Mouse (Mus musculus): Measurements from ENCODE around the gene Cotl1. TPM values are rescaled to one million over a fixed set of nuclear protein-coding genes. Genes with fewer than 3 reads are reported as not detected.

The Cotl1 gene
- polyA plus RNA-seq, 1 experiment from 2014 or later: 92.3 TPM

GRCm38 (mm10) chr8:119795651-119796050 is 44.7 kb downstream of the Cotl1 start:
- no peak overlapping the region for H3K4me3 ChIP-seq
- no peak overlapping the region for H3K9ac ChIP-seq
- H3K27ac ChIP-seq: no peak overlapping the region
- peaks cover 44% of the 10 kb centered on the region for H3K4me1 ChIP-seq
- WGBS: 81% methylated on average over 3 of the region's 3 CpGs
- H3K36me3 ChIP-seq (ENCODE audit: poor library complexity, severe bottlenecking): no peaks in the 10 kb centered on the region
- no peak for ATAC-seq
- no peaks in the 10 kb centered on the region for H3K27me3 ChIP-seq
- no peak overlapping the region for H3K4me2 ChIP-seq
- H3K9me3 ChIP-seq (replicated peaks): no peaks in the 10 kb centered on the region

GRCm38 (mm10) chr8:119794689-119795088 is 45.7 kb downstream of the Cotl1 start:
- no peak overlapping the region for H3K4me3 ChIP-seq
- H3K4me2 ChIP-seq: no peak overlapping the region
- WGBS: 56% methylated on average over 7 of the region's 7 CpGs
- H3K27ac ChIP-seq: no peak overlapping the region
- no peak for ATAC-seq
- H3K27me3 ChIP-seq: no peaks in the 10 kb centered on the region
- no peaks in the 10 kb centered on the region for H3K36me3 ChIP-seq (ENCODE audit: poor library complexity, severe bottlenecking)
- peaks cover 43% of the 10 kb centered on the region for H3K4me1 ChIP-seq
- no peak overlapping the region for H3K9ac ChIP-seq
- H3K9me3 ChIP-seq (replicated peaks): no peaks in the 10 kb centered on the region

GRCm38 (mm10) chr8:119791804-119792704 is 48.3 kb downstream of the Cotl1 start:
- Histone ChIP-seq H3K4me2 (no peak overlapping the region), H3K27me3 (no peaks in the 10 kb centered on the region), H3K36me3 (ENCODE audit: poor library complexity, severe bottlenecking) (no peaks in the 10 kb centered on the region), H3K4me3 (no peak overlapping the region), H3K27ac (peak overlapping the region; percentile 20), H3K9me3 (replicated peaks) (no peaks in the 10 kb centered on the region), H3K4me1 (peaks cover 46% of the 10 kb centered on the region), H3K9ac (no peak overlapping the region)
- 9% methylated on average over 15 of the region's 16 CpGs for WGBS
- peak; percentile 54 for ATAC-seq

DNA sequence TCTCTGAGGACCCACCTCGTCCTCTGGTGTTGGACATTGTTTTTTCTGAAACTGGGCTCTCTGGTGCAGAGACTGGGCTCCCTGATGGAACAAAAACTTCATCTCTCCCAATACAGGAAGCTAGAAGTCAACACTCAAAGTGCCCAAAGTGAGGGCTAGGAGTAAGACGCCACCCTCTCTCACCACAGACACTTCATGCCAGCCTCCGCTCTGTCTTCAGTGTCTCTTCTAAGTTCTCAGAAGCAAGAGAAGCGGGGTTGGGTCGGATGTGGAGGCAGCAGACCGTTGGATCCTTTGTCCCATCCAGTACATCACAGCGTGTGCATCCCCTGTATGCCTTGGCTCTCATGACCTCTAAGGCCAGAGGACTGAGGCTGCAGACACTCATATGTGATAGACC is 50.8 kb downstream of the Cotl1 start:
- Histone ChIP-seq H3K27me3 (no peaks in the 10 kb centered on the region), H3K4me3 (no peak overlapping the region), H3K9me3 (replicated peaks) (no peaks in the 10 kb centered on the region), H3K27ac (peak overlapping the region; percentile 57; the same call in 1 of the 2 replicates), H3K4me2 (no peak overlapping the region), H3K4me1 (peaks cover 54% of the 10 kb centered on the region), H3K9ac (no peak overlapping the region), H3K36me3 (ENCODE audit: poor library complexity, severe bottlenecking) (no peaks in the 10 kb centered on the region)
- no peak for ATAC-seq
- 78% methylated on average over 7 of the region's 7 CpGs for WGBS

- H3K4me1 ChIP-seq: peaks cover 61% of the 10 kb centered on the region
- H3K9ac ChIP-seq: no peak overlapping the region
- no peak for ATAC-seq
- H3K36me3 ChIP-seq (ENCODE audit: poor library complexity, severe bottlenecking): no peaks in the 10 kb centered on the region
- H3K4me2 ChIP-seq: no peak overlapping the region
- no peak overlapping the region for H3K4me3 ChIP-seq
- no peaks in the 10 kb centered on the region for H3K27me3 ChIP-seq
- peak overlapping the region; percentile 57 for H3K27ac ChIP-seq
- no peaks in the 10 kb centered on the region for H3K9me3 ChIP-seq (replicated peaks)
- 67% methylated on average over 9 of the region's 9 CpGs for WGBS
These were observed 51.5 kb downstream of the Cotl1 start for GRCm38 (mm10) chr8:119788607-119789381.

DNA sequence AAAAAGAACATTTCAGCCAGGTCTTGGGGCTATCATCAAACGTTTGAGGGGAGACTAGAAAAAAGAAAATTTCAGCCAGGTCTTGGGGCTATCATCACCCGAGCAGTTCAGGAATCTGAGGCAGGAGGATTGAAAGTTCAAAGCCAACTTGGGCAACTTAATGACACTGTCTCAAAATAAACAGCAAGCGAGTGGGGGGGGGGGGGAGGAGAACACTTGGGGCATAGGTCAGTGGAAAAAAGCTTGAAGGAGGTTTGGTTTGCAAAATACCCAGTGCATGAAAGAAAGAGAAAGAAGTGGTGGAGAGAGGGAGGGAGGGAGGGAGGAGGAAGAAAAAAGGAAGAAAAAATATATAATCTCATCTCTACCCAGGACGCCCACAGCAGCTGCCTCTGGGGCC is 53.0 kb downstream of the Cotl1 start:
- no peaks in the 10 kb centered on the region for H3K27me3 ChIP-seq
- H3K36me3 ChIP-seq (ENCODE audit: poor library complexity, severe bottlenecking): no peaks in the 10 kb centered on the region
- H3K4me1 ChIP-seq: peaks cover 63% of the 10 kb centered on the region
- no peaks in the 10 kb centered on the region for H3K9me3 ChIP-seq (replicated peaks)
- WGBS: 62% methylated on average over 4 of the region's 4 CpGs
- no peak for ATAC-seq
- no peak overlapping the region for H3K4me2 ChIP-seq
- H3K27ac ChIP-seq: no peak overlapping the region
- H3K4me3 ChIP-seq: no peak overlapping the region
- no peak overlapping the region for H3K9ac ChIP-seq

DNA sequence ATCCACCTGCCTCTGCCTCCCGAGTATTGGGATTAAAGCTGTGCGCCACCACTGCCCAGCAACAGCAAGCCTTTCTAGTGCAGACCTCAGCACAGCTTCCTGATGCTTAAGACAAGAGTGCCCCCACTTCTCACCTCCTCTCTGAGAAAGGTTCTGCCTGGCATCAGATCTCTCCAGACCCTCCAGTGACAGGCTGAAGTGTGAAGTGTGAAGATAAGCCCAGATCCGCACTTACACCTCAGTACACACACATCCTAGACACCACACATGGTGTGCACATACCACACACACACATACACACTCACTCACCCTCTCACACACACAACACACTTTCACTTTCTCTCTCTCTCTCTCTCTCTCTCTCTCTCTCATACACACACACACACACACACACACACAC is 53.5 kb downstream of the Cotl1 start:
- no peaks in the 10 kb centered on the region for H3K27me3 ChIP-seq
- H3K36me3 ChIP-seq (ENCODE audit: poor library complexity, severe bottlenecking): no peaks in the 10 kb centered on the region
- no peak overlapping the region for H3K4me2 ChIP-seq
- H3K9ac ChIP-seq: no peak overlapping the region
- 76% methylated on average over 3 of the region's 3 CpGs for whole genome bisulfite sequencing
- no peak for ATAC-seq
- no peak overlapping the region for H3K4me3 ChIP-seq
- H3K27ac ChIP-seq: peak overlapping the region; percentile 44; the same call in 1 of the 2 replicates
- no peaks in the 10 kb centered on the region for H3K9me3 ChIP-seq (replicated peaks)
- H3K4me1 ChIP-seq: peaks cover 58% of the 10 kb centered on the region

GRCm38 (mm10) chr8:119785764-119786405 is 54.5 kb downstream of the Cotl1 start:
- Histone ChIP-seq H3K27me3 (no peaks in the 10 kb centered on the region; the same call in 1 of the 2 replicates), H3K4me3 (no peak overlapping the region), H3K9me3 (replicated peaks) (no peaks in the 10 kb centered on the region), H3K36me3 (ENCODE audit: poor library complexity, severe bottlenecking) (no peaks in the 10 kb centered on the region), H3K9ac (no peak overlapping the region), H3K4me2 (peak overlapping the region; percentile 25; the same call in 1 of the 2 replicates), H3K4me1 (peaks cover 49% of the 10 kb centered on the region), H3K27ac (peak overlapping the region; percentile 87)
- peak; percentile 81 for ATAC-seq
- WGBS: 35% methylated on average over 17 of the region's 18 CpGs

DNA sequence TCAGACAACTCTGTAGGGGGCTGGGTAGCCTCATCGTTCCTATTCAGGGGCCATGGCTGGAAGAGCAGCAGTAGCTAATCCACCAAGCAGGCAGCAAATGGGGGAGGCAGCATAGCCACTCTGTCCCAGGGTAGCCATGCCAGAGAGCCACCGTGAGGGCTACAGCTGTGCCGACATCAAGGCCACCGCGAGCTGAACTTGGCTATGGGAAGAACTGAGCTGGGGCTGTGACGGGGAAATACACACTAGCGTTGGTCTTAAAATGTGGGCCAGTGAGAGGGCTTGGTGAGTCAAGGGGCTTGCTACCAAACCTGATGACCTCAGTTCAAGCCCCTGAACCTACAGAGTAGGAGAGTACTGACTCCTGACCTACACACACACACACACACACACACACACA is 55.7 kb downstream of the Cotl1 start:
- no peak overlapping the region for H3K4me3 ChIP-seq
- no peaks in the 10 kb centered on the region for H3K36me3 ChIP-seq (ENCODE audit: poor library complexity, severe bottlenecking)
- H3K4me1 ChIP-seq: peaks cover 44% of the 10 kb centered on the region
- 0 out of 2 replicates have a peak overlapping the region, but pooled peaks have one; percentile 9 for H3K9ac ChIP-seq
- no peaks in the 10 kb centered on the region; the same call in 1 of the 2 replicates for H3K27me3 ChIP-seq
- H3K27ac ChIP-seq: no peak overlapping the region
- WGBS: 49% methylated on average over 7 of the region's 7 CpGs
- no peak for ATAC-seq
- H3K9me3 ChIP-seq (replicated peaks): no peaks in the 10 kb centered on the region
- no peak overlapping the region for H3K4me2 ChIP-seq

GRCm38 (mm10) chr8:119784141-119784574 is 56.2 kb downstream of the Cotl1 start:
- 48% methylated on average over 9 of the region's 9 CpGs for WGBS

DNA sequence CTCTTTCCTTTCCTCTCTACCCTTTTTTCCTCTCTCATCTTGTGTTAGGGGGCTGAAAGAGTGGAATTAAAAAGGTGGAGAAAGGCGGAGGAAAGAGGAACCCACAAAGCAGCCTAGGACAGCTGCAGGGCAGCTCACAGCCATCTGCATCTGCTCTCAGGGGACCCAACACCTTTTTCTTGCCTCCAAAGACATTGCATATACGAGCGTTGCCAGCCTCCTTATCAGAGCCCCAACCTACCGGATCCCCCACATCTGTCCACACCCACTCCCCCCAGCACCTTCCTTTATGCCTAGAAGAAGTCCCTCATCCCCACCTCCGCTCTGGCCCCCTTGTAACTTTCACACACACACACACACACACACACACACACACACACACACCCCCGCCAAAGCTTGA is 56.8 kb downstream of the Cotl1 start:
- WGBS: 73% methylated on average over 6 of the region's 6 CpGs

More at GRCm38 (mm10) chr8:119784141-119784574, 56.2 kb downstream of the Cotl1 start:
- Histone ChIP-seq H3K27me3 (no peaks in the 10 kb centered on the region; the same call in 1 of the 2 replicates), H3K9me3 (replicated peaks) (no peaks in the 10 kb centered on the region), H3K9ac (0 out of 2 replicates have a peak overlapping the region, but pooled peaks have one; percentile 9), H3K4me3 (no peak overlapping the region), H3K27ac (no peak overlapping the region), H3K4me1 (peaks cover 42% of the 10 kb centered on the region), H3K36me3 (ENCODE audit: poor library complexity, severe bottlenecking) (no peaks in the 10 kb centered on the region), H3K4me2 (no peak overlapping the region)
- no peak for ATAC-seq

More for the DNA sequence above, 56.8 kb downstream of the Cotl1 start:
- peaks cover 42% of the 10 kb centered on the region for H3K4me1 ChIP-seq
- H3K27me3 ChIP-seq: no peaks in the 10 kb centered on the region; the same call in 1 of the 2 replicates
- no peaks in the 10 kb centered on the region for H3K9me3 ChIP-seq (replicated peaks)
- no peak overlapping the region for H3K9ac ChIP-seq
- no peaks in the 10 kb centered on the region for H3K36me3 ChIP-seq (ENCODE audit: poor library complexity, severe bottlenecking)
- no peak for ATAC-seq
- H3K4me2 ChIP-seq: no peak overlapping the region
- no peak overlapping the region for H3K4me3 ChIP-seq
- no peak overlapping the region for H3K27ac ChIP-seq

Measured in forebrain, embryonic 13.5 days (tissue).